Mouse (Mus musculus): Measurements from ENCODE around the gene Vcan.
"Not testable (repeated sequence)": the region's sequence is repeated elsewhere in the genome, so short reads cannot be mapped to it uniquely, and the experiment has no call there.

Gene Vcan

GRCm38 (mm10) chr13:89741766-89742685 lies at the start of gene Vcan:
Vcan (minus strand) TSS chr13:89742509.
- DNase-seq (ENCODE audit: low read depth, low spot score) = no peak

DNA sequence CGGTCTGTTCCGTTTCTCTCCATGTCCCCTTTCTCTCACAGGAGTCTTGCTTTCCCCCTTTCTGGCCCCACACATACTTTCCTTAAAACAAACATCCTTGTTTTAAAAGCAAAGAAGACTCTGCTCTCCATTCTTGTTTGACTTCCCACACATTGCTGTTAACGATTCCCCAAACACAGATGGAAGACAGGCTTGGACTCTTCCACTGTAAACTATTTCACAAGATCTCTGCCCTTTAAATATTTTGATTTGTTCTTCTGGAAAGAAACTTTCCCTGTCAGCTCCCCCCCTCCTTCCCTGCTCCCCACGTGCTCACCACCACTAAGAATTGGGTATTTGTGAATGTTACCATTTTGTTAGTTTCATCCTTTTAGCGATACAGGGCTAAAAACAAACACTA lies 49.2 kb upstream of the Vcan start:
- DNase-seq (ENCODE audit: low read depth, low spot score) = no peak

- no peak for DNase-seq (ENCODE audit: low read depth, low spot score)
Observed at GRCm38 (mm10) chr13:89782886-89783285, 40.6 kb upstream of the Vcan start.

- DNase-seq (ENCODE audit: low read depth, low spot score) = no peak
Observed at GRCm38 (mm10) chr13:89780276-89780675, 38.0 kb upstream of the Vcan start.

- DNase-seq (ENCODE audit: low read depth, low spot score) = peak; percentile 32
Observed at GRCm38 (mm10) chr13:89779208-89779911, 37.1 kb upstream of the Vcan start.

DNA sequence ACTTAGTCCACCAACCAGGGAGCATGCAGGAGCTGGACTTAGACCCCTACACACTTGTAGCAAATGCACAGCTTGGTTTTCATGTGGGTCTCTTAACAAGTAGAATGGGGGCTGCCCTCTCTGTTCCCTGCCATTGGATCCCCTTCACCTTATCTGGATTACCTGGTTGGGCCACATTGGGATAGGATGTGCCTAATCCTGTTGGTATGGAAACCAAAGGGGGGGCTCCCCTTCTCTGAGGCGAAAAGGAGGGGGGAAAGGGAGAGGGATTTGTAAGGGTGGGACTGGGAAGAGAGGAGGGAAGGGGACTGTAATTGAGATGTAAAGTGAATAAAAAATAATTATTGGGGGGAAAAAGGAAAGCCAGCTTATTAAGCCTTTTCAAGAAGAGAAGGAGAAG lies 35.5 kb upstream of the Vcan start:
- no peak for DNase-seq (ENCODE audit: low read depth, low spot score)

- no peak for DNase-seq (ENCODE audit: low read depth, low spot score)
Observed at GRCm38 (mm10) chr13:89777146-89777545, 34.8 kb upstream of the Vcan start.

GRCm38 (mm10) chr13:89766551-89766950 lies 24.2 kb upstream of the Vcan start:
- no peak for DNase-seq (ENCODE audit: low read depth, low spot score)

GRCm38 (mm10) chr13:89765966-89766365 lies 23.7 kb upstream of the Vcan start:
- DNase-seq (ENCODE audit: low read depth, low spot score) = no peak

DNA sequence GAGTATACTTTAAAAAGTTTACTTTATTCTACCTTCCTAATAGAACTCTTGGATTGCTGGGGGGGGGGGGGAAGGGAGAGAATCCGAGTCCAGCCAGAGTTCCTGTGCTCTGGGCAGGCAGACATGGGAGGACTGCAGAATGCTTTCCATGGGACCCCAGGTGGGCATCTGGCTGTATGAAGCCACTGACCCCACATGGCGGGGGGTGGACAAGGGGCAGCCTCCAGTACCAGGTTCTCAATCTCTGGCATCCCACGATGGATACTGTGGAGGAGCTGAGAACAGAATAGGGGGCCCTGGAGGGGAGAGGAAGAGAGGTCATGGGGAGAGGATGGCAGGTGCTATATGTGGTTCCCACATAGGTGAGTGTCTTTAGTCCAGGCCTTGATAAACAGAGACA lies 20.0 kb upstream of the Vcan start:
- DNase-seq (ENCODE audit: low read depth, low spot score) = no peak

- no peak for DNase-seq (ENCODE audit: low read depth, low spot score)
Observed at GRCm38 (mm10) chr13:89756347-89756746, 14.0 kb upstream of the Vcan start.

DNA sequence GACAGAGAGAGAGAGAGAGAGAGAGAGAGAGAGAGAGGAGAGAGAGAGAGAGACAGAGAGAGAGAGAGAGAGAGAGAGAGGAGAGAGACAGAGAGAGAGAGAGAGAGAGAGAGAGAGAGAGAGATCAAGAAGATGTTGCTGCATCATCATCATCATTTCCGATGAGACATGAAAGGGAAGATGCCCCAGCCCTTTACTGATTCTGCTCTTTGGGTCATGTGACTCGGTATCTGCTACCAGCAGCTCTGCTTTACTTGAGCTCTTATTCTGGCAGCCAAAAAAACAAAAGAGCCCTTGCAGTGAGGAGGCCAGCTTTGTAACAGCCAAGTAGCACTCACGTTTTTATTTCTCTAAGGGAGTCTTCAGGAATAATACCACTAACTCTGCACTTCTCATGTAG lies 8.3 kb upstream of the Vcan start:
- DNase-seq (ENCODE audit: low read depth, low spot score) = not testable (repeated sequence)

- no peak for DNase-seq (ENCODE audit: low read depth, low spot score)
Observed at GRCm38 (mm10) chr13:89743201-89743600, 892 bp upstream of the Vcan start.

DNA sequence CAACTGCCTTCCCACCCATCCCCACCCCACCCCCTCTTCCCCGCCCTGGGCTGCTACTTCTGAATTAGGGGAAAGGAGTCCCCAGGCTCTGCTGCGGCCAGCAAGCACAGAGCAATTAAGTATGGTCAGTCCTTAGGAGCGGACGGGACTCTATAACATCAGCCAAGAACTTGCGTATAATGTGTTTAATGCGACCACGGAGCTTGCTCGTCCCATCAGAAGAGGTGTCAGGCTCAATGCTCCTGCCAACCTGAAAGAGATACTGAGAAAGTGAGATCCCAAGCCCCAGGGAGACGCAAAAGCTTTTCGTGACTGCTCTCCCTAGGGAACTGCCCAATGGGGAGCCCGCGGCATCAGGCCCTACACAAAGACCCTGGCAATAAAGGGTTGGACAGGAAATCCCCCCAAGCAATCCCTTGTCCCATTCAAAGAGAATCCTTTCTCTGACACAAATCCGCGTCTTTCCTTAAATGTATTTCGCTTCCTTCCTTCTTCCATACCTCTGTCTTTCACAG lies 434 bp upstream of the Vcan start:
- DNase-seq (ENCODE audit: low read depth, low spot score) = no peak

GRCm38 (mm10) chr13:89741116-89741551 lies 1.2 kb downstream of the Vcan start:
- no peak for DNase-seq (ENCODE audit: low read depth, low spot score)

GRCm38 (mm10) chr13:89740243-89741115 lies 1.8 kb downstream of the Vcan start:
- DNase-seq (ENCODE audit: low read depth, low spot score) = no peak

GRCm38 (mm10) chr13:89739696-89740242 lies 2.5 kb downstream of the Vcan start:
- DNase-seq (ENCODE audit: low read depth, low spot score) = no peak

- no peak for DNase-seq (ENCODE audit: low read depth, low spot score)
Observed at GRCm38 (mm10) chr13:89738776-89739695, 3.3 kb downstream of the Vcan start.

GRCm38 (mm10) chr13:89738275-89738674 lies 4.0 kb downstream of the Vcan start:
- DNase-seq (ENCODE audit: low read depth, low spot score) = no peak

- no peak for DNase-seq (ENCODE audit: low read depth, low spot score)
Observed at GRCm38 (mm10) chr13:89735111-89735510, 7.2 kb downstream of the Vcan start.

All from retina, adult 2 months (tissue).